Mouse (Mus musculus) lung, adult 18-20 months (tissue): ENCODE data around the gene Prdm10.
A peak's percentile ranks its signal among the peaks of the same experiment; 100 is the strongest.

Experiments
- DNase-seq, 2 experiments: peaks; one replicate each; pipeline ENCODE4 v3.0.0; 2022; ENCODE audit warnings: mixed read lengths in 2 of 2

Gene Prdm10

GRCm38 (mm10) chr9:31280366-31281010 lies at the start of gene Prdm10:
Gene Prdm10 (plus strand): TSS chr9:31280538.
- peak; percentile 94 to 96 for DNase-seq

GRCm38 (mm10) chr9:31235030-31235429 lies 45.3 kb upstream of the Prdm10 start:
- DNase-seq: no peak

- no peak for DNase-seq
These were observed 44.8 kb upstream of the Prdm10 start for GRCm38 (mm10) chr9:31235489-31235888.

- DNase-seq: no peak
These were observed 44.3 kb upstream of the Prdm10 start for GRCm38 (mm10) chr9:31236079-31236478.

- DNase-seq: no peak
These were observed 41.8 kb upstream of the Prdm10 start for GRCm38 (mm10) chr9:31238526-31238925.

GRCm38 (mm10) chr9:31239551-31239950 lies 40.8 kb upstream of the Prdm10 start:
- DNase-seq: no peak

- DNase-seq: peak; percentile 33 to 61
These were observed 39.7 kb upstream of the Prdm10 start for GRCm38 (mm10) chr9:31240522-31241207.

GRCm38 (mm10) chr9:31241208-31241699 lies 39.1 kb upstream of the Prdm10 start:
- DNase-seq: no peak

GRCm38 (mm10) chr9:31243306-31243938 lies 36.9 kb upstream of the Prdm10 start:
- no peak for DNase-seq

- no peak for DNase-seq
These were observed 36.4 kb upstream of the Prdm10 start for GRCm38 (mm10) chr9:31243939-31244333.

- DNase-seq: no peak
These were observed 35.3 kb upstream of the Prdm10 start for GRCm38 (mm10) chr9:31245006-31245405.

GRCm38 (mm10) chr9:31246421-31246820 lies 33.9 kb upstream of the Prdm10 start:
- no peak for DNase-seq

- DNase-seq: no peak
These were observed 32.7 kb upstream of the Prdm10 start for GRCm38 (mm10) chr9:31247447-31248220.

- peak; percentile 72 to 79 for DNase-seq
These were observed 28.0 kb upstream of the Prdm10 start for GRCm38 (mm10) chr9:31252182-31252799.

GRCm38 (mm10) chr9:31253311-31253734 lies 27.0 kb upstream of the Prdm10 start:
- DNase-seq: peak; percentile 57 to 71

- DNase-seq: no peak
These were observed 26.3 kb upstream of the Prdm10 start for GRCm38 (mm10) chr9:31253866-31254696.

- peak; percentile 57 to 70 for DNase-seq
These were observed 25.7 kb upstream of the Prdm10 start for GRCm38 (mm10) chr9:31254697-31255004.

- no peak for DNase-seq
These were observed 24.4 kb upstream of the Prdm10 start for GRCm38 (mm10) chr9:31255953-31256352.

GRCm38 (mm10) chr9:31258237-31258636 lies 22.1 kb upstream of the Prdm10 start:
- DNase-seq: no peak

GRCm38 (mm10) chr9:31260219-31260618 lies 20.1 kb upstream of the Prdm10 start:
- DNase-seq: no peak

GRCm38 (mm10) chr9:31262226-31263105 lies 17.9 kb upstream of the Prdm10 start:
- peak; percentile 38 to 46 for DNase-seq
